Comparison of ENCODE assay signal across 8 mouse cellular contexts in the genomic region with DNA sequence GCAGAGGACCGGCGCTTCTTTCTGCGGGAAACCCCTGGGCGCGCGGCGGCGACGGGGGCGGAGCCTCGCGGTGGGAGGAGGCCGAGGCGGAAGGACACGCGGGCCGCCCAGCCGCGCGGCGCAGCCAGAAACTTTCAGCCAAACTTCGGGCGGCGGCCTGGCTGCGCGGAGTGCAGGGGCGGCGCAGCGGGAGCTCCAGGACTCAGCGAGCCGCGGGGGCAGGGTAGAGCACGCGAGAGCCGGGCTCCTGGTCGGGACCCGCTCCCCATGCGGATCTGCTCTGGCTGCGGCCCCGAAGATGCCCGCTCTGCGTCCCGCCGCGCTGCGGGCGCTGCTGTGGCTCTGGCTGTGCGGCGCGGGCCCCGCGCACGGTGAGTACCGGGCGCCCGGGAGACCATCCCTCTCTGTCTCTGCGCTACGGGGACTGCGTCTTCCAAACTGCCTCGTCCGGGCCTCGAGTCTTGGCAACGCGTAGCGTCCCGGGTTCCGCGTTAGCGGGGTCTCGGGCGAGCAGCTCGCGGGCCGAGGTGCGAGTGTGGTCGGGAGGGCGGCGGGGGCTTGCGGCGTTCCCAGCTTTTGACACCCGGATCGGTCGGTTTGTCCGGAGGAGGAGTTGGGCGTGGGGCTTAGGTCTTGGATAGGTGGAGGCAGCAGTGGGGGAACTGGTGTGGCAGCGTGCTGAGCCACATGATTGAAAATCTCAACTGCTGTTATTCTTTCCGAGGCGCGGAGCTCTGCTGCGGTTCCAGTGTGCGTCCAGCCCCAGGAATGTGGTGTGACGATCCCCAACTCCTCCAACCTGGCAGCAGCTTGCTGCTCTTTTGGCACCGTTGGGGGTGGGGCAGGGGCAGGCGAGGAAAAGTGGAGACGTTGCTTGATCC. TPM values are rescaled to one million over a fixed set of nuclear protein-coding genes. Genes with fewer than 3 reads are reported as not detected.
DNase-seq lines count a peak whose midpoint lies in the region; ATAC-seq lines count a peak whose summit lies in the region.

A gene (plus strand): TSS at position 127 of the 881 bp plus-strand sequence.

- WGBS in hindbrain, embryonic 11.5 days = under 1% methylated on average over 83 of the region's 95 CpGs

- H3K4me2 ChIP-seq in hindbrain, embryonic 11.5 days (replicated peaks; ENCODE audit: low read depth, low read length) = peak within 1 kb of the TSS; percentile 79

- peak; percentile 96 for DNase-seq in MN1 (ENCODE audit: low spot score)
- peak; percentile 85 for DNase-seq in cerebellum, adult 9-10 months
- DNase-seq in frontal cortex, adult 2 months (ENCODE audit: extremely low spot score in 1 of 2, low spot score in 1 of 2) = peak; percentile 49 to 91
- DNase-seq in hindbrain, embryonic 11.5 days (ENCODE audit: low spot score) = peak; percentile 96
- peak; percentile 93 to 94 for DNase-seq in layer of hippocampus, postnatal 14 days (ENCODE audit: low spot score in 2 of 2)
- DNase-seq in lung, postnatal 14 days = peak; percentile 97
- peak; percentile 76 for DNase-seq in retina, adult 2 months (ENCODE audit: low read depth, low spot score)
- DNase-seq in thymus, postnatal 36 days = peak; percentile 96

- peak; percentile 90 for ATAC-seq in hindbrain, embryonic 11.5 days (ENCODE audit: low FRiP score)

- peak within 1 kb of the TSS; percentile 89 for H3K4me3 ChIP-seq in hindbrain, embryonic 11.5 days (ENCODE audit: low read depth, low read length)

- no peaks in the 10 kb centered on the region for H3K36me3 ChIP-seq in hindbrain, embryonic 11.5 days (ENCODE audit: control insufficient read depth, insufficient read depth, low read length)

- H3K9ac ChIP-seq in hindbrain, embryonic 11.5 days (ENCODE audit: low read depth, low read length) = peak within 1 kb of the TSS; percentile 74

- H3K9me3 ChIP-seq in hindbrain, embryonic 11.5 days (ENCODE audit: control insufficient read depth, low read length) = no peaks in the 10 kb centered on the region

- peak within 1 kb of the TSS; percentile 80 for H3K27ac ChIP-seq in hindbrain, embryonic 11.5 days (ENCODE audit: low read depth, low read length)

- H3K4me1 ChIP-seq in hindbrain, embryonic 11.5 days (replicated peaks; ENCODE audit: control insufficient read depth, insufficient read depth, low read length) = no peaks in the 10 kb centered on the region

- no peaks in the 10 kb centered on the region for H3K27me3 ChIP-seq in hindbrain, embryonic 11.5 days (ENCODE audit: control insufficient read depth, insufficient read depth, low read length)

RNA-seq across cellular contexts. Expression of the gene that starts here (rescaled TPM):
- polyA plus RNA-seq in frontal cortex, adult 2 months (2012; rRNA removed) = 12.4 and 14.5 TPM in 2 replicates
- 16.7 and 20.8 TPM in 2 replicates for polyA plus RNA-seq in hindbrain, embryonic 11.5 days (2014; fragmentation: Nextera tagmentation; extraction: Ambion mirVana)
- total RNA-seq in layer of hippocampus, postnatal 14 days (2021) = 10 to 100 TPM; 27.4 to 31.3 TPM

Comparison
In these comparisons a context has a peak if more than half of its experiments do, and no peak if none do; other contexts are left out.
1. Peak in every context shown above with its lines: DNase-seq, ATAC-seq, H3K4me3 ChIP-seq and H3K27ac ChIP-seq.